Mouse (Mus musculus): ENCODE results near the gene Cacna1d. TPM values are rescaled to one million over a fixed set of nuclear protein-coding genes. Genes with fewer than 3 reads are reported as not detected.

Cacna1d gene
- polyA plus RNA-seq, 1 experiment, result not detected

DNA sequence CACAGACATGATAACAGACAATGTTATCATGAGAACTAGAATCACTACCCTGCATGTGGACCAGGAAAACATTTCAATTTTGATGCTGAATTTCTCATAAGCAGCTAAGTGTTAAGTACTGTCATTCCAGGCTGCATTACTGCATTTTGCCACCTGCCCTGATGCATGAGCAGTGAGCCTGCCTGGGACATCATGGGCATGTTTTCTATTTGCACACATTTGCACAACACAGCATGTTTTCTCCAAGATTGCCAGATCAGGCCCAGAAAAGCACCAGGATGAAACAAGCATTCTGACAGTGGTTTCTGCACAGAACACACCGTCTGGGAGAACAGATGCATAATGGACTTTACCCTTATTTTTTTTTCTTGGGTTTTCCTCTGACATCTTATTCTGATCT lies 294.3 kb downstream of the Cacna1d start:
- H3K79me2 ChIP-seq (ENCODE audit: control insufficient read depth, insufficient read depth), result no peaks in the 10 kb centered on the region
- H3K79me3 ChIP-seq (ENCODE audit: low read depth), result no peaks in the 10 kb centered on the region
- no peaks in the 10 kb centered on the region for H3K27me3 ChIP-seq (ENCODE audit: control insufficient read depth, insufficient read depth, insufficient read length)
- TF ChIP-seq MYOD1 (IDR thresholded peaks at IDR 0.05; ENCODE audit: control insufficient read depth, insufficient read length, low read depth), result no peak
- no peak for TF ChIP-seq MYOG (IDR thresholded peaks at IDR 0.05; ENCODE audit: control insufficient read depth, extremely low read depth, insufficient read length)
- TF ChIP-seq CTCF (IDR thresholded peaks at IDR 0.05; ENCODE audit: control insufficient read depth, insufficient read depth, insufficient read length), result no peak
- TF ChIP-seq FOSL1 (IDR thresholded peaks at IDR 0.05; ENCODE audit: insufficient read depth, low read length, poor library complexity, severe bottlenecking), result no peak
- TF ChIP-seq CEBPB (IDR thresholded peaks at IDR 0.05; ENCODE audit: low read depth), result no peak
- H3ac ChIP-seq (ENCODE audit: control insufficient read depth, insufficient read length, low read depth), result no peak overlapping the region
- H3K4me3 ChIP-seq (ENCODE audit: insufficient read depth, poor library complexity, severe bottlenecking), result no peak overlapping the region
- H3K36me3 ChIP-seq (ENCODE audit: control insufficient read depth, insufficient read depth), result no peaks in the 10 kb centered on the region

DNA sequence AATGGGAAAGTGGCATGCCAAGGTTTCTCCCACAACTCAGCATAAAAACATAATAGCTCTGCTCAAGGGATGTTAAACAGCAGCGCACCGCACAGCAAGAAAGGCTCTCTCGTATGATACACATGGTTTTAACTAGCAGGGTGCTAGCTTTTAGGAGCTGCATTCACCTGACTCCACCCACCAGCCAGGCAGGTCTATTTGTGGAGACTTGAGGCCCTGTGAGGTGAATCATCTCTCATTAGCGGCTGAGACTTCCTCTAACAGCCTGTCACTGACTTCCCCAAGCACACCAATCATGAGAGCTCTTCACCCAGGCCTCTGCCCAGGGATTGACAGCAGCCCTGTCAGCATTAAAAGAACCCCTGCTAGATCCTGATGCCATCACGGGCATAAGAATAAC lies 295.0 kb downstream of the Cacna1d start:
- H3K27me3 ChIP-seq (ENCODE audit: control insufficient read depth, insufficient read depth, insufficient read length), result no peaks in the 10 kb centered on the region

GRCm38 (mm10) chr14:30190308-30190971 lies 300.8 kb downstream of the Cacna1d start:
- Histone ChIP-seq H3ac (ENCODE audit: control insufficient read depth, insufficient read length, low read depth) (no peak overlapping the region), H3K36me3 (ENCODE audit: control insufficient read depth, insufficient read depth) (no peaks in the 10 kb centered on the region), H3K27me3 (ENCODE audit: control insufficient read depth, insufficient read depth, insufficient read length) (no peaks in the 10 kb centered on the region), H3K79me3 (ENCODE audit: low read depth) (no peaks in the 10 kb centered on the region), H3K4me3 (ENCODE audit: insufficient read depth, poor library complexity, severe bottlenecking) (no peak overlapping the region), H3K79me2 (ENCODE audit: control insufficient read depth, insufficient read depth) (no peaks in the 10 kb centered on the region)
- TF ChIP-seq USF1 (IDR thresholded peaks at IDR 0.05; ENCODE audit: low read depth) (no peak), MAX (IDR thresholded peaks at IDR 0.05) (no peak), MYOD1 (IDR thresholded peaks at IDR 0.05; ENCODE audit: control insufficient read depth, insufficient read length, low read depth) (no peak), FOSL1 (IDR thresholded peaks at IDR 0.05; ENCODE audit: insufficient read depth, low read length, poor library complexity, severe bottlenecking) (no peak), CTCF (IDR thresholded peaks at IDR 0.05; ENCODE audit: control insufficient read depth, insufficient read depth, insufficient read length) (no peak), CEBPB (IDR thresholded peaks at IDR 0.05; ENCODE audit: low read depth) (no peak), MYOG (IDR thresholded peaks at IDR 0.05; ENCODE audit: control insufficient read depth, extremely low read depth, insufficient read length) (no peak)

More for the DNA sequence above, 295.0 kb downstream of the Cacna1d start:
- Histone ChIP-seq H3K79me2 (ENCODE audit: control insufficient read depth, insufficient read depth) (no peaks in the 10 kb centered on the region), H3K4me3 (ENCODE audit: insufficient read depth, poor library complexity, severe bottlenecking) (no peak overlapping the region), H3ac (ENCODE audit: control insufficient read depth, insufficient read length, low read depth) (no peak overlapping the region), H3K36me3 (ENCODE audit: control insufficient read depth, insufficient read depth) (no peaks in the 10 kb centered on the region), H3K79me3 (ENCODE audit: low read depth) (no peaks in the 10 kb centered on the region)
- no peak for TF ChIP-seq MAX (IDR thresholded peaks at IDR 0.05)
- no peak for TF ChIP-seq MYOG (IDR thresholded peaks at IDR 0.05; ENCODE audit: control insufficient read depth, extremely low read depth, insufficient read length)
- TF ChIP-seq MYOD1 (IDR thresholded peaks at IDR 0.05; ENCODE audit: control insufficient read depth, insufficient read length, low read depth), result no peak
- no peak for TF ChIP-seq CTCF (IDR thresholded peaks at IDR 0.05; ENCODE audit: control insufficient read depth, insufficient read depth, insufficient read length)
- no peak for TF ChIP-seq FOSL1 (IDR thresholded peaks at IDR 0.05; ENCODE audit: insufficient read depth, low read length, poor library complexity, severe bottlenecking)

DNA sequence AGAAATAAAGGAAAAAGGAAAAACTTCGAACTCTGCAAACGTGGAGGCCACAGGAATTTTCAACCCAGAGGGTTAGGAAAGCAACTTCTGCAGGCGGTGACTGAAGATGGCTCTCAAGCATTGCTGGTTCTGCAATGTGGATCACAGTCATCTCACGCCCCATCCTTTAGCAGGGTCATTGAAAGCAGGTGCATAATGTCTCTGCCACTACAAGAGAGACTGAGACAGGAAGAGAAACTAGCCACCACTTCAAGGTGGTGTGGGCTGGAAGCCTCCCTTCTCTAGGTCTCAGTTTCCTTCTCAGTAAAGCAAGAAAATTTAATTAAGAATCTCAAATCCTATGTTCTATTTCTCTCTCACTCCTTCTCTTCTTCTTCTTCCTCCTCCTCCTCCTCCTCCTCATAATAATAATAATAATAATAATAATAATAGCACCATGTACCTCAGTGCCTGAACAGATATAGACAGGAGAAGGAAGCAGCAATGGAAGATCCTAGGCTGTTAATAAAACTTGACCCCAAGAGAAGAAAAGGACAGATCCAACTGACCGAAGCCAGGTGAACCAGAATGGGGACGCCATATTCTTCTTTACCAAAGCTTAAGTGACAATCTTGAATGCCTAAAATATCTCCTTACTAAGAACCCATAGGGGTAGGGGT lies 305.5 kb downstream of the Cacna1d start:
- H3ac ChIP-seq (ENCODE audit: control insufficient read depth, insufficient read length, low read depth), result no peak overlapping the region
- H3K27me3 ChIP-seq (ENCODE audit: control insufficient read depth, insufficient read depth, insufficient read length), result peaks cover 12% of the 10 kb centered on the region
- no peaks in the 10 kb centered on the region for H3K36me3 ChIP-seq (ENCODE audit: control insufficient read depth, insufficient read depth)
- H3K79me3 ChIP-seq (ENCODE audit: low read depth), result no peaks in the 10 kb centered on the region
- no peak for TF ChIP-seq MYOG (IDR thresholded peaks at IDR 0.05; ENCODE audit: control insufficient read depth, extremely low read depth, insufficient read length)
- no peak for TF ChIP-seq FOSL1 (IDR thresholded peaks at IDR 0.05; ENCODE audit: insufficient read depth, low read length, poor library complexity, severe bottlenecking)
- no peak for TF ChIP-seq USF1 (IDR thresholded peaks at IDR 0.05; ENCODE audit: low read depth)
- no peak for TF ChIP-seq MAX (IDR thresholded peaks at IDR 0.05)
- no peak for TF ChIP-seq CTCF (IDR thresholded peaks at IDR 0.05; ENCODE audit: control insufficient read depth, insufficient read depth, insufficient read length)
- no peak for TF ChIP-seq MYOD1 (IDR thresholded peaks at IDR 0.05; ENCODE audit: control insufficient read depth, insufficient read length, low read depth)
- TF ChIP-seq CEBPB (IDR thresholded peaks at IDR 0.05; ENCODE audit: low read depth), result no peak
- H3K4me3 ChIP-seq (ENCODE audit: insufficient read depth, poor library complexity, severe bottlenecking), result no peak overlapping the region
- no peaks in the 10 kb centered on the region for H3K79me2 ChIP-seq (ENCODE audit: control insufficient read depth, insufficient read depth)

- Histone ChIP-seq H3K4me3 (ENCODE audit: insufficient read depth, poor library complexity, severe bottlenecking) (no peak overlapping the region), H3K36me3 (ENCODE audit: control insufficient read depth, insufficient read depth) (no peaks in the 10 kb centered on the region), H3ac (ENCODE audit: control insufficient read depth, insufficient read length, low read depth) (no peak overlapping the region), H3K79me2 (ENCODE audit: control insufficient read depth, insufficient read depth) (no peaks in the 10 kb centered on the region), H3K27me3 (ENCODE audit: control insufficient read depth, insufficient read depth, insufficient read length) (peaks cover 12% of the 10 kb centered on the region), H3K79me3 (ENCODE audit: low read depth) (no peaks in the 10 kb centered on the region)
- TF ChIP-seq MYOD1 (IDR thresholded peaks at IDR 0.05; ENCODE audit: control insufficient read depth, insufficient read length, low read depth) (no peak), CEBPB (IDR thresholded peaks at IDR 0.05; ENCODE audit: low read depth) (no peak), MYOG (IDR thresholded peaks at IDR 0.05; ENCODE audit: control insufficient read depth, extremely low read depth, insufficient read length) (no peak), USF1 (IDR thresholded peaks at IDR 0.05; ENCODE audit: low read depth) (no peak), MAX (IDR thresholded peaks at IDR 0.05) (no peak), FOSL1 (IDR thresholded peaks at IDR 0.05; ENCODE audit: insufficient read depth, low read length, poor library complexity, severe bottlenecking) (no peak), CTCF (IDR thresholded peaks at IDR 0.05; ENCODE audit: control insufficient read depth, insufficient read depth, insufficient read length) (no peak)
These were observed 306.7 kb downstream of the Cacna1d start for GRCm38 (mm10) chr14:30184445-30185152.
